Mouse (Mus musculus): ENCODE results near the gene Prkaa2.
"Not testable (repeated sequence)": the region's sequence is repeated elsewhere in the genome, so short reads cannot be mapped to it uniquely, and the experiment has no call there.

The Prkaa2 gene

GRCm38 (mm10) chr4:105015496-105015895 is 94.2 kb downstream of the Prkaa2 start:
- DNase-seq (ENCODE audit: low spot score) = no peak

DNA sequence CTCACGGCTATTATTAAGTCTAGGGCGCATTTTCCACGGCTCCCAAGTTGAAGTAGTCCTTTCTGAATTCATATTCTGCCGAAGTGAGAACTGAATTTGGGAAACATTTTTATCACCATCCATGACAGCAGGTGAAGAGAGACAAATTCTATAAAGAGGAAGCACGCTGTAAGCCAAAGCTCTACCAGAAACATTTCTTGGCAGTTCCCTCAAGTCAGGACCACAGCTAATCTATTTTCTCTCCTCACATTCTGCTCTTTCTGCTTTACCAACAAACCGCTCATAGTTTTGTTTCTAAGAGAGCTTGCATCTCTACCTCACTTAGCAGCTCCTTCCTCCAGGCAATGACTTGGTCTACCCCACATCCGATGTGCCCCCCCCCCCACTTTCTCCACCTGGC is 96.0 kb downstream of the Prkaa2 start:
- no peak for DNase-seq (ENCODE audit: low spot score)

- DNase-seq (ENCODE audit: low spot score) = no peak
Measured at GRCm38 (mm10) chr4:105007360-105008018, 102.2 kb downstream of the Prkaa2 start.

- DNase-seq (ENCODE audit: low spot score) = not testable (repeated sequence)
Measured at GRCm38 (mm10) chr4:105004649-105005048, 105.0 kb downstream of the Prkaa2 start.

DNA sequence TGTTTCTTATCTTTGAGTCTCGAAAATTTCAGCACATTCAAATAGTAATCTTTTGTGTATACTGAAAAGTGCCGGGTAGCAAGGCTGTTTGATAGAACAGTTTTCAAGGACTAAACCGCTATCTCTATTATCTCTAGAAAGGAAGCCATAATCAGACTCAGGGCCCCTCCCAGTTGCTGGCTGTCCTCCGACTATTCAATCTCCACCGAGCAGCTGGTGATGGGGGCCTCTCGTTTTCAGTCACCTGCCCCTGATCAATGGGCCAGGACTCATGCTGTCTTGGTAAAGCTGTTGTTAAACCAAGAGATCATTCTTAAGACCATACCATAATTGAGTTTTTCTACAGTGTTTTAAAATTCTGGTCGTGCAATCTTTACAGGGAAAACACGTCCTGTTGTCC is 105.6 kb downstream of the Prkaa2 start:
- DNase-seq (ENCODE audit: low spot score) = no peak

DNA sequence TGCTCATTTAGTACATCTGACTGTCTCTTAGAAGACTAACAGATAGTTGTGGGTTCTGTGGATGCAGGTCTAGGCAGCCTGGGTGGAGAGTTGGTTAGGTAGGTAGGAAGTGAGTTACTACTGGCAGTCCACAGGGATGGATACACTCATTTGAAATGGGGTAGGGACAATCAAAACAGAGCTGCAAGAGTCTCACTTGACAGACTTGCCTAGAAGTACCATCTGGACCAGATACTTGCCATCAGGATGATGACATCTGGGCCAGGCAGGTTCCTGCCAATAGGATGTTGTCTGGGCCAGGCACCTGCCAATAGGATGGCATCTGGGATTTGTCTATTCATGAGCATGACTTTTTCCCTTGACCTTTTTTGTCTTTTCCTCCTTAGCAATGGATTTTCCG is 108.0 kb downstream of the Prkaa2 start:
- no peak for DNase-seq (ENCODE audit: low spot score)

DNA sequence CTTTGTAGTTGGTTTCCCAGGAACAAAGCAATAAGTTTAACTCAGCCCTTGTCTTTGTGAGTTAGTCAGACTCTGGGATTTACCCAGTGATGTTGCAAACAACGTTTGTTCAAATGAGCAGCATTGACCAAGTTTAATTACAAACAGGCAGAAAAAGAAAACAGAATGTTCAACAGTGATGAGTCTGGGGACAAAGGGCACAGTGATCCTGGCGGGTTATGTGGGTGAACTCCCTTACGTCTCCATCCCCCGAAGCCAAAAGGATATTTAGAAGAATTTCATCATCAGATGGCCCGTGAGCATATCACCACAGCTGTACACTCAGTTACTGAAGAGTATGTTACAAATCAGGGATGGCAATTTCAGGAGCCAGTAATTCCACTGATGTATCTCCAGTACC is 110.0 kb downstream of the Prkaa2 start:
- no peak for DNase-seq (ENCODE audit: low spot score)

DNA sequence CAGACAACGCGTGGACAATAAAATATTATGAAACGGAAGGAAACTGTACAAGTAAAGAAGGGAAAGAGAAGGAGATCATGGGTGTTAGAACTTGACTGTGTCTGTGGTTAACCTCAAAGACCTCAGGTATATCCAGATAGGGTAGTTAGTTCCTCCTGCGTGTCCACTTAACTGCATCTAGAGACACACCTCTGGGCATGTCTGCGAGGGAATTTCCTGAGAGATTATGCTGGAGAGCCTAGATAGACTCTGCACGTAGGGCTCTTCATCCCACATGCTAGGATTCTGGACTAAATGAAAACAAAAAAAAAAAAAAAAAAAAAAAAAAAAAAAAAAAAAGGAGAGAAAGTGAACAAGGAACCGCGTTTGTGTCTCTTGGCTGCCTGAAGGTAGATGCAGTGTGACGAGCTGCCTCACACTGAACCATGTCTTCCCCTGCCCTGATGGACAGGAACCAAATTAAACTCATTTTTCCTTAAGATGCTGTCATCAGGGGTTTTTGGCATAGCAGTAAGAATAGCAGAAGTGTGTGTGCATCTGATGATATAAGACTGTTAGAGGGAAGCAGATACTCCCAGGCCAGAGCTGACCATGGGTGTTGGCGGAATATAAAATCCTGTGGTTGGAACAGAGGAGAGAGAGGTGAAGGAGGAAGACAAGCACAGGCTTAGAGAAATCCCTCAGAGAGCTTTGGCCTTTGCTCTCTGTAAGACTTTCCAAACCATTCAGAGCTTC is 116.4 kb downstream of the Prkaa2 start:
- no peak for DNase-seq (ENCODE audit: low spot score)

DNA sequence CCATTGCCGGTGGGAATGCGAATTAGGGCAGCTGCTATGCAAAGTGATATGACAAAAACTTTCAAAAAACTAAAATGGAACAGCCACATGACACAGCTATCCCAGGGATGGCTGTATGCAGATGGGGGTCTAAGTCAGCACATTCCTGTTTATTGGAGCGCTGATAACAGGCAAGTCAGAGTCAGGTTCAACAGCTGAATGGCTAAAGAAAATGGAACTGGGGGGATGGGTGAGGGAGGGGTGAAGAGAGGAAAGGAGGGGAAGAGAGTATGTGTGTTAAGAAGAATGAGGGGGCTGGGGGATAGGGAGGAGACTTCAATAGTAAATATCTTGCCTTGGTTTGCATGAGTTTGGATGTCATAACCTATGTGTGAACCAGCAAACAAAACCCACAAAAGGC is 117.4 kb downstream of the Prkaa2 start:
- DNase-seq (ENCODE audit: low spot score) = no peak

GRCm38 (mm10) chr4:104990686-104991085 is 119.0 kb downstream of the Prkaa2 start:
- no peak for DNase-seq (ENCODE audit: low spot score)

GRCm38 (mm10) chr4:104990016-104990415 is 119.7 kb downstream of the Prkaa2 start:
- no peak for DNase-seq (ENCODE audit: low spot score)

DNA sequence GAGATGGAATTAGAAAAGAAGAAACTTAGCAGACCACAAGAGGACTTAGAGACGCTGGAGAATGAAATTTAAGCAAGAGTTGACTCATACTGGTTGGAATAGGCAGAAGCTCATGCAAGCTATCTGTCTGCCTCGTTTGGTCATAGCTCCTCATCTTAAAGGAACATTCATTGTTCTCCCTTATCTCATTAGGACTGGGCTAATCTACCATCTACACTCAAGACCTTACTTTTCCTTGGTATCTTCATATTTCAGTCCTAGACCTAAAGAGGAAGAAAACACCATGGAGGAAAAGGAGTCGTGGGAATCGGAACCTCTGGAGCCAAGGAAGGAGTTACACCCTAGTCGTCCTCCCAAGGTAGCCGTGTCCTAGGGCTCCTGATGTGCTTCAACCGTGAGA is 121.0 kb downstream of the Prkaa2 start:
- no peak for DNase-seq (ENCODE audit: low spot score)

DNA sequence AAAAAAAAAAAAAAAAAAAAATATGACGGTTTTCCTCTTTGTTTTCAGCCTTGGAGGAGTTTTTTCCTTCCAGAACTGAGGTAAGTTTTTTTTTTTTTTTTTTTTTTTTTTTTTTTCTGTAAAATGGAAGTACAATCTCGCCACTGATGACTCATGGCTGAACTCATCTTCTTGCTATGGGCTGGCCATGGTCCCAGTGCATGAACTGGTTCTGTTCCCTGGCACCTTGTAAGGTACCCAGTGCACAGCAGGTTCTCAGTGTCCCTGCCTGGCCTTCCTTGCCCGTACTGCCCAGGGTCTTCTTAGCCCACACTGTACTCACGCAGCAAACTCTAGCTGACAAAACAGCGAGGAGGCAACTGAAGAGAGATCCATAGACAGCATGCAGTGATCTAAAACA is 121.6 kb downstream of the Prkaa2 start:
- DNase-seq (ENCODE audit: low spot score) = no peak

GRCm38 (mm10) chr4:104987631-104988030 is 122.1 kb downstream of the Prkaa2 start:
- DNase-seq (ENCODE audit: low spot score) = no peak

- no peak for DNase-seq (ENCODE audit: low spot score)
Measured at GRCm38 (mm10) chr4:104985960-104986632, 123.6 kb downstream of the Prkaa2 start.
